Mouse (Mus musculus) cerebellum, adult 2 months (tissue): Measurements from ENCODE around the gene Coro6. TPM values are rescaled to one million over a fixed set of nuclear protein-coding genes. Genes with fewer than 3 reads are reported as not detected.
A peak's percentile ranks its signal among the peaks of the same experiment; 100 is the strongest.

Experiments
- DNase-seq, 2 experiments: peaks; one replicate each; pipeline ENCODE4 v3.0.0; 2021
- H3K27ac ChIP-seq: fragments of 200-500 bp; 2 replicates; pipeline ENCODE4 v1.5.1; 2012; ENCODE audit warnings: low read length, control low read depth, inconsistent platforms; ENCODE audit not compliant: insufficient read depth
- H3K27me3 ChIP-seq: fragments of 200-500 bp; 2 replicates; pipeline ENCODE4 v1.6.1; 2012; ENCODE audit warnings: inconsistent platforms, mild to moderate bottlenecking, low read length, moderate library complexity; ENCODE audit not compliant: control insufficient read depth, insufficient read depth
- H3K4me1 ChIP-seq: fragments of 200-500 bp; 2 replicates; pipeline ENCODE4 v1.6.1; 2011; ENCODE audit warnings: low read length; ENCODE audit not compliant: control insufficient read depth, insufficient read depth
- H3K4me3 ChIP-seq: fragments of 200-500 bp; replicated peaks from 2 replicates; pipeline ENCODE3; 2011; ENCODE audit warnings: mild to moderate bottlenecking, low read depth, low read length, control low read depth; ENCODE audit not compliant: insufficient read depth
- CTCF ChIP-seq: fragments of 200-500 bp; IDR thresholded peaks from 2 replicates; pipeline ENCODE4 v1.5.1; 2011; ENCODE audit warnings: low read depth, mild to moderate bottlenecking, control low read depth, low read length, moderate library complexity, borderline replicate concordance; ENCODE audit not compliant: insufficient read depth
- POLR2A ChIP-seq: fragments of 200-500 bp; IDR thresholded peaks from 2 replicates; pipeline ENCODE4 v1.6.1; 2011; ENCODE audit warnings: low read length, control low read depth, borderline replicate concordance; ENCODE audit not compliant: insufficient read depth
- WGBS: fragments of 180-500 bp; shearing (Covaris S2); methylation state at CpG from one replicate; pipeline ENCODE4 v1.1.7; 2018; 5-methylcytosine and 5-hydroxymethylcytosine counted together
- polyA plus RNA-seq: library from polyadenylated mRNA; depleted of rRNA; stranded (reverse); fragments of >200 nt; gene quantifications from 2 replicates; pipeline ENCODE4 v1.2.3, GENCODE M21; 2012

Coro6 gene
- polyA plus RNA-seq, 1 experiment = 148 TPM

GRCm38 (mm10) chr11:77467784-77468183, 5.6 kb downstream of the Coro6 start:
- H3K4me1 ChIP-seq = no peaks in the 10 kb centered on the region
- no peaks in the 10 kb centered on the region for H3K27me3 ChIP-seq
- DNase-seq = peak; percentile 75 to 80
- H3K4me3 ChIP-seq = no peak overlapping the region
- no peak for TF ChIP-seq POLR2A
- TF ChIP-seq CTCF = peak; percentile 75
- no peak overlapping the region for H3K27ac ChIP-seq
- 7% methylated on average over 20 of the region's 20 CpGs for WGBS

- no peak for TF ChIP-seq POLR2A
- TF ChIP-seq CTCF = no peak
- Histone ChIP-seq H3K27ac (no peak overlapping the region), H3K4me1 (no peaks in the 10 kb centered on the region), H3K4me3 (no peak overlapping the region), H3K27me3 (no peaks in the 10 kb centered on the region)
- 93% methylated on average over 9 of the region's 9 CpGs for WGBS
- no peak for DNase-seq
These were observed 6.2 kb downstream of the Coro6 start for GRCm38 (mm10) chr11:77468397-77468796.

- no peaks in the 10 kb centered on the region for H3K27me3 ChIP-seq
- no peak for DNase-seq
- TF ChIP-seq POLR2A (no peak), CTCF (no peak)
- H3K4me1 ChIP-seq = peaks cover 5% of the 10 kb centered on the region
- 75% methylated on average over 29 of the region's 29 CpGs for WGBS
- no peak overlapping the region for H3K4me3 ChIP-seq
- H3K27ac ChIP-seq = no peak overlapping the region
These were observed 9.2 kb downstream of the Coro6 start for GRCm38 (mm10) chr11:77471407-77471806.

- H3K27ac ChIP-seq = no peak overlapping the region
- no peak for TF ChIP-seq CTCF
- TF ChIP-seq POLR2A = no peak
- no peaks in the 10 kb centered on the region for H3K27me3 ChIP-seq
- no peak for DNase-seq
- 88% methylated on average over 16 of the region's 16 CpGs for WGBS
- no peak overlapping the region for H3K4me3 ChIP-seq
- peaks cover 11% of the 10 kb centered on the region for H3K4me1 ChIP-seq
These were observed 10.6 kb downstream of the Coro6 start for GRCm38 (mm10) chr11:77472775-77473174.

GRCm38 (mm10) chr11:77476216-77476615, 14.0 kb downstream of the Coro6 start:
- Histone ChIP-seq H3K4me1 (peaks cover 11% of the 10 kb centered on the region), H3K27ac (no peak overlapping the region), H3K4me3 (no peak overlapping the region), H3K27me3 (no peaks in the 10 kb centered on the region)
- DNase-seq = no peak
- TF ChIP-seq CTCF (no peak), POLR2A (no peak)
- WGBS = 46% methylated on average over 14 of the region's 14 CpGs

GRCm38 (mm10) chr11:77476895-77477294, 14.7 kb downstream of the Coro6 start:
- H3K4me3 ChIP-seq = no peak overlapping the region
- no peaks in the 10 kb centered on the region for H3K27me3 ChIP-seq
- WGBS = 90% methylated on average over 6 of the region's 6 CpGs
- TF ChIP-seq CTCF (no peak), POLR2A (no peak)
- H3K4me1 ChIP-seq = peaks cover 14% of the 10 kb centered on the region
- H3K27ac ChIP-seq = no peak overlapping the region
- no peak for DNase-seq

- 41% methylated on average over 3 of the region's 3 CpGs for WGBS
- DNase-seq = no peak
- H3K4me3 ChIP-seq = no peak overlapping the region
- no peaks in the 10 kb centered on the region for H3K27me3 ChIP-seq
- TF ChIP-seq POLR2A (no peak), CTCF (no peak)
- H3K4me1 ChIP-seq = peaks cover 40% of the 10 kb centered on the region
- H3K27ac ChIP-seq = peak overlapping the region; percentile 29; the same call in 1 of the 2 replicates
These were observed 20.8 kb downstream of the Coro6 start for GRCm38 (mm10) chr11:77483043-77483442.

- H3K4me3 ChIP-seq = no peak overlapping the region
- WGBS = 81% methylated on average over 11 of the region's 11 CpGs
- H3K27ac ChIP-seq = 0 out of 2 replicates have a peak overlapping the region, but pooled peaks have one; percentile 29
- H3K27me3 ChIP-seq = no peaks in the 10 kb centered on the region
- no peak for DNase-seq
- TF ChIP-seq POLR2A (no peak), CTCF (no peak)
- peaks cover 40% of the 10 kb centered on the region for H3K4me1 ChIP-seq
These were observed 21.5 kb downstream of the Coro6 start for GRCm38 (mm10) chr11:77483510-77484255.
